Mouse (Mus musculus): ENCODE data around the gene Fbxl19. TPM values are rescaled to one million over a fixed set of nuclear protein-coding genes. Genes with fewer than 3 reads are reported as not detected.
A peak's percentile ranks its signal among the peaks of the same experiment; 100 is the strongest.

The Fbxl19 gene
- 4.3 and 5.1 TPM in 2 replicates for polyA plus RNA-seq (2015; fragmentation: Nextera tagmentation; extraction: Ambion mirVana)

DNA sequence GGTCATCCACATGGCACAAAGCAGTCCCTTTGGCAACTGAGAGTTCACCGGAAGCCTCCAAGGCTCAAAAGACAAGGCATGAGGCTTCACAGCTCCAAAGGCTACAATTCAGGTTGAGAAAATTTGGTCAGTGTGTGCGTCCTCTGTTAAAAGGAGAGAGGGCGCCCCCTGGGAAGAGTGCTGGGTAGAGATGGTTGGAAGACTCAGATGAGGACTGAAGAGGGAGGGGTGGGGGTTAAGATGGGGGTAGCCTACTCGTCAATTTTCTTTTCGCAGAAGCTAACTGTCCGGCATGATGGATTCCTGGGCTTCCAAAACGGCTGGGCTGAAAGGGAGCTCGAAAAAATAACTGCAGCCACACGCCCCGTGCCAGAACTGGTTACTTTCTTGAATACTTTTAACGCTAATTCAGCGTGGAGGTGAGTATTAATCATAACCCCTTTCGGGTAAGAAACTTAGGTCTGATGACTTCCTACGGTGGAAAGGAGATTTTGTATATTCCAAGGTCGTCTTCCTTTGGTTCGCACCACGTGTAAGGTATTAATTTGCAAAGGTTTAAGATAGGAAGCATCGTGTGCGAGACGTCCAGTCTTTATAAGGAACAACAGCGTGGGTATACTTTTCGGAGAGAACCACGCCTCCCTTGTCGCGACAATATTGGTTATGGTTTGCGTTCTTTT lies at the start of gene Fbxl19:
Fbxl19 (plus strand) TSS at position 178 of the 680 bp plus-strand sequence.
- no peak for ATAC-seq (ENCODE audit: borderline replicate concordance, extremely low read depth, low FRiP score, low TSS enrichment)
- H3K9ac ChIP-seq = peak within 1 kb of the TSS; percentile 80
- H3K27me3 ChIP-seq = no peaks in the 10 kb centered on the region
- no peaks in the 10 kb centered on the region for H3K9me3 ChIP-seq
- H3K4me2 ChIP-seq = peak within 1 kb of the TSS; percentile 89
- H3K27ac ChIP-seq = peak within 1 kb of the TSS; percentile 89
- peaks cover 14% of the 10 kb centered on the region for H3K36me3 ChIP-seq
- peak within 1 kb of the TSS; percentile 92 for H3K4me3 ChIP-seq
- H3K4me1 ChIP-seq = peaks cover 21% of the 10 kb centered on the region
- WGBS = under 1% methylated on average over 26 of the region's 26 CpGs

DNA sequence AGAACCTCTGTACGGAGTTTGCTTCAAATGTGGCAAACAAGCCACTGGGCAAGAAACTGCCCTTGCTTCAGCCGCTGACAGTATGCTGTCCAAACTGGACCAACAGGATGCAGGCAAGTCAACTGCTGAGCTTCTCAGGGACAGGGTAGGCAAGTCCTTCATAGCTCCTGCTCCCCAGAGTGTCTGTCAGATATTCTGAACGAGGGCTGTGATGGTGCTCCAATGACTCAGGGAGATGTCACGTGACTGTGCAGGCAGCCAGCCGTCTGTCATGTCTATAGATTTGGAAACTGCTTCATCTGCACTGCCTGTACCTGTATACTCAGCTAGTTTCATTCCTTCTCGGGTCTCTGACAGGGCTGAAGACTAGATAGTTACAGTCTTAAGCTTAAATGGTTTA lies 45.4 kb upstream of the Fbxl19 start:
- WGBS = 76% methylated on average over 6 of the region's 6 CpGs
- H3K9ac ChIP-seq = no peak overlapping the region
- no peak overlapping the region for H3K4me2 ChIP-seq
- no peaks in the 10 kb centered on the region for H3K27me3 ChIP-seq
- no peak for ATAC-seq (ENCODE audit: borderline replicate concordance, extremely low read depth, low FRiP score, low TSS enrichment)
- no peaks in the 10 kb centered on the region for H3K4me1 ChIP-seq
- peaks cover 21% of the 10 kb centered on the region; the same call in 1 of the 2 replicates for H3K36me3 ChIP-seq
- no peak overlapping the region for H3K27ac ChIP-seq
- H3K9me3 ChIP-seq = no peaks in the 10 kb centered on the region
- H3K4me3 ChIP-seq = no peak overlapping the region

DNA sequence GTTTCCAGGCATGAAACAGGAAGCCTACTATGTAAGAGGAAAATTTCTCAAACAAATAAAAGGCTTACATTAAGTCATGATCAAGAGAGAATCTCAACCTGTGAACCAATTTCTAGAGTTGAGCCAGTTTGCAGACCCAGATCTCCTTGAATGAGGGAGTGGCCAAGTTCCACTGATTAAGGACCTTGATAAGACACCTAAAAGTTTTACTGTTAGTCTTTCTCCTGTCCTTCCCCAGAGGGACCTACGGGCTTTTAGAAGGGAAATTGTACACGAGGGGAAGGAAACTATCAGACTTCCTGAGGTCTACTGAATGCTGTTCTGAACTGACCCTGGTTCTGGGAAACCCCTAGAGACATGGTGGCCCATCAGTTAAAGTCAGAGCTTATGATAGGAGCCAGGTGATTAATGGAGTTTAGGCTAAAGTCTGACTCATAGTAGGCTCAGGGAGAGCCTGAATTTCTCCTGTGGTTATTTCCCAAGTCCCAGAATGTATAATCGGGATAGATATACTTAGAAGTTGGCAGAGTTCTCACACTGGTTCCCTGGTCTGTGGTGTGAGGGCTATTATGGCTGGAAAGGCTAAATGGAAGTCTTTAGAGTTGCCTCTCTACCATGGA lies 43.5 kb upstream of the Fbxl19 start:
- H3K36me3 ChIP-seq = peaks cover 36% of the 10 kb centered on the region
- H3K9me3 ChIP-seq = no peaks in the 10 kb centered on the region
- ATAC-seq (ENCODE audit: borderline replicate concordance, extremely low read depth, low FRiP score, low TSS enrichment) = no peak
- no peaks in the 10 kb centered on the region for H3K27me3 ChIP-seq
- no peak overlapping the region for H3K27ac ChIP-seq
- 74% methylated on average over 3 of the region's 3 CpGs for WGBS
- no peak overlapping the region for H3K4me2 ChIP-seq
- H3K4me1 ChIP-seq = no peaks in the 10 kb centered on the region
- H3K9ac ChIP-seq = no peak overlapping the region
- H3K4me3 ChIP-seq = no peak overlapping the region

DNA sequence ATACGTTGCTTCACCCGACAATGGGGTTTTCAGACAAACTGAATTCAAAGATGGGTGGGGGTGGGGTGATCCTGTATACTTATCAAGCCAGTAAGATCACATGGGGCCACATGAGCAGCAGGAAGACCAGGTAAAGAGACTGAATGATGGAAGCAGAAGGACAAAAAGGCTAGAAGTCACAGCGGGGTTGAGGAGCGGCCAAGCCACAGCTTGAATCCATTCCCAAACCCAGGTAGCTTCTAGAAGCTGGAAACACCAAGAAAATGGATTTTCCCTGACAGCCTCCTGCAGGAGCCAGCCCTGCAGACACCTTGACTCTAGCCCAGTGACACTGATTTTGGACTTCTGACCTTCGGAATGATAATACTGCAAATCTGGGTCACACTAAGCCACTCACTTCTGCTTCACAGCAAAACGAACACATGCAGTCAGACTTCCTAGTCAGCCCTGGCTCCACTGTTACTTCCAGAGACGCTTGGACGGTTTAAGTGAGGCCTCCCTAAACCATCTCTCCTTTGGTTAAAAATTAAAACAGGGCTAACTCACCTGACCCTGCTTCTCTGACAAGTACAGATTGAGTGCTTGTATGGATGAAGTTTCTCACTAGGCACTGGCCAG lies 40.7 kb upstream of the Fbxl19 start:
- no peak overlapping the region for H3K4me2 ChIP-seq
- peaks cover 42% of the 10 kb centered on the region for H3K36me3 ChIP-seq
- H3K9ac ChIP-seq = no peak overlapping the region
- peaks cover 17% of the 10 kb centered on the region for H3K4me1 ChIP-seq
- no peak overlapping the region for H3K4me3 ChIP-seq
- 89% methylated on average over 8 of the region's 8 CpGs for WGBS
- H3K9me3 ChIP-seq = no peaks in the 10 kb centered on the region
- H3K27me3 ChIP-seq = no peaks in the 10 kb centered on the region
- ATAC-seq (ENCODE audit: borderline replicate concordance, extremely low read depth, low FRiP score, low TSS enrichment) = no peak
- H3K27ac ChIP-seq = no peak overlapping the region

DNA sequence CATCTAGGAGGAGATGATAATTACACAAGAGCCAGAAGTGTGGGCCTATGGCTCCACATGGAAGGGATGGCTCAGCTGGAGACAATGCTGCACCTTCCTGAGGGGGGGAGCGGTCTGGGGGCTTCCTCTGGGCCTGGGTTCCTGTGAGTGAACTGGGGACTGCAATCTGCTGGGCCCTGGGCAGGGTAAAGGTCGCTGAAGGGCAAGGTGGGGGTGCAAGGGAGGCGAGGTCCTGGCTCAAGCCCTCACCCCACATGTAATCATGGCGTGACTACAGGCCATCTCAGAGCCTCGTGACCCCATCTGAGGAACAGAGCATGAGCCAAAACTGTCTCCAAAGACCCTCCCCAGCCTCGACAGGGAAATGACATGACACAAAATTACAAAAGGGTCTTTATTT lies 39.7 kb upstream of the Fbxl19 start:
- H3K4me1 ChIP-seq = peaks cover 23% of the 10 kb centered on the region
- peaks cover 42% of the 10 kb centered on the region for H3K36me3 ChIP-seq
- no peak overlapping the region for H3K4me2 ChIP-seq
- H3K9me3 ChIP-seq = no peaks in the 10 kb centered on the region
- no peak for ATAC-seq (ENCODE audit: borderline replicate concordance, extremely low read depth, low FRiP score, low TSS enrichment)
- no peak overlapping the region for H3K9ac ChIP-seq
- H3K27me3 ChIP-seq = no peaks in the 10 kb centered on the region
- H3K4me3 ChIP-seq = no peak overlapping the region
- H3K27ac ChIP-seq = no peak overlapping the region
- 76% methylated on average over 6 of the region's 6 CpGs for WGBS

DNA sequence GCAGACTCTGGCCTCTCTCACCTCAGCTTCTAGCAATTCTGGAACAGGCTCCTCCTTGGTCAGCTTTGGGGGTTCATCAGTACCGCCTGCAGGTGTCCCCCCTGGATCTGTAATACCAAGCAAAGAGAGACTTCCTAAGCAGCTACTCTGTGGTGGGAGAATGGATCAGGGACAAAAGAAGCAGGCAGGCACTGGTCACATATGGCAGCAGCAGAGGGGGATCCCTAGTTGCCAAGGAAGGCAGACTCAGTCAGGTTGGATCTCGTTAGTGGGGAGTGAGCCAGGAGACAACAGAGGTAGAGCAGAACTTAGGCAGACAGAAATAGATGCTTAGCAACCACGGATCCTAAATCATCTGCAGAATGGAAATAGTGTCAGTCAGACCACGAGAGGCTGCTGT lies 38.6 kb upstream of the Fbxl19 start:
- no peak for ATAC-seq (ENCODE audit: borderline replicate concordance, extremely low read depth, low FRiP score, low TSS enrichment)
- no peak overlapping the region for H3K4me2 ChIP-seq
- WGBS = 71% methylated on average over 4 of the region's 4 CpGs
- H3K4me3 ChIP-seq = no peak overlapping the region
- H3K36me3 ChIP-seq = peaks cover 42% of the 10 kb centered on the region
- peaks cover 23% of the 10 kb centered on the region for H3K4me1 ChIP-seq
- H3K9me3 ChIP-seq = no peaks in the 10 kb centered on the region
- H3K9ac ChIP-seq = no peak overlapping the region
- H3K27me3 ChIP-seq = no peaks in the 10 kb centered on the region
- H3K27ac ChIP-seq = no peak overlapping the region

DNA sequence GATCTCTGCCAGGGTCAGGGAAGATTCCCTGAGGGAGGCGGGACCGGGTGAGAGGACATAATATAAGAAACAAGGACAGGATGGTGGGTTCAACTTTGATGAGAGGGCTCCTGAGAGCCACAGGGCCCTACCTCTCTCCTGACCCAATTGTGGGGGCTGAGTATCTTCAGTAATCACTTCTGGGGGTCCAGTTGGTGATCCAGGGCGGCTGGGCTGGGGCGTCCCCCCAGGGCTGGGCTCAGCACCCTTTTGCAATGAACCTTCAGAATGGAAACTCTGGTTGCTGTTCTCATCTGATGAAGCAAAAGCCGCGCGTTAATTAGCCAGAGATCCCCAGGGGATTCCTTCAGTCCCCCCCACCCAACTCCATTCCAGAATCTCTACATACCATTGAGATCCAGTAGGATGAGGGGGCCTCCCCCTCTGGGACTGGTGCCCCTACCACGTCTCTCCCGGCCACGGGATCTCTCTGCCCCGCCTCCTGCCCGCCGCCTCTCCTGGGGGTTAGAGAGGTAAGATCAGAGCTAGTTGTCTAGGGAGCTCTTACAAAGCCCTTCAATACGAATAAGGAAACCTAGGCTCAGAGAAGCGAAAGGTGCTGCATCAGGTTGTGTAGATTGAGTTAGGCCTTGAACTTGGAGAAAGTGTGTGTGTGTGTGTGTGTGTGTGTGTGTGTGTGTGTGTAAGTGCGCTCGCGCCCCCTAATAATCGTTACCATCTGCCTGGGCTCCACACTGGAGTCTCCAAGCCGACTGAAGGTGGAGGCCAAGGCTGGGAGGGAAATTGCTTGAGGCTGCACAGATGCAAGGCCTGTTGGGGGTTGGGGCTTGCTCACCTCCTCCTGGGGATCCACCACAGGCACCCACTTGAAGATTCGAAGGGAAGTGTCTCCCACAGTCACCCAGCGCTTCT lies 37.0 kb upstream of the Fbxl19 start:
- ATAC-seq (ENCODE audit: borderline replicate concordance, extremely low read depth, low FRiP score, low TSS enrichment) = peak; percentile 0
- 24% methylated on average over 22 of the region's 22 CpGs for WGBS
- peak overlapping the region; percentile 74 for H3K9ac ChIP-seq

DNA sequence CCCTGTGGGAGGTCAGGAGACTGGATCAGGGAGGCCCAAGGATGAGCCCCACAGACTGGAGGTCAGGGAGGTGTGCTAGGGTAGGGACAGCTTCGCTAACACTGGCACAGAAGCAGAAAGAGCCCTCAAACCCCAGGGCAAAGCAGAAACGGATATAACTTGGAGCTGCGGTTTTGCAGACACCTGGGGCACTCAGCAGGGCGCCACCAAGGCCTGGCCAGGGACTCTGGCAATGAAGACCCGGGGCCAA lies 36.5 kb upstream of the Fbxl19 start:
- ATAC-seq (ENCODE audit: borderline replicate concordance, extremely low read depth, low FRiP score, low TSS enrichment) = no peak
- Histone ChIP-seq H3K4me3 (peak overlapping the region; percentile 71), H3K9me3 (no peaks in the 10 kb centered on the region), H3K4me2 (peak overlapping the region; percentile 86), H3K36me3 (peaks cover 32% of the 10 kb centered on the region), H3K4me1 (peaks cover 38% of the 10 kb centered on the region), H3K27ac (peak overlapping the region; percentile 99), H3K9ac (peak overlapping the region; percentile 74), H3K27me3 (no peaks in the 10 kb centered on the region)
- WGBS = under 1% methylated on average over 5 of the region's 5 CpGs

More for the DNA sequence above, 37.0 kb upstream of the Fbxl19 start:
- no peaks in the 10 kb centered on the region for H3K27me3 ChIP-seq
- peaks cover 33% of the 10 kb centered on the region for H3K4me1 ChIP-seq
- H3K4me3 ChIP-seq = peak overlapping the region; percentile 71
- peak overlapping the region; percentile 99 for H3K27ac ChIP-seq
- H3K36me3 ChIP-seq = peaks cover 38% of the 10 kb centered on the region
- peak overlapping the region; percentile 86 for H3K4me2 ChIP-seq
- no peaks in the 10 kb centered on the region for H3K9me3 ChIP-seq

DNA sequence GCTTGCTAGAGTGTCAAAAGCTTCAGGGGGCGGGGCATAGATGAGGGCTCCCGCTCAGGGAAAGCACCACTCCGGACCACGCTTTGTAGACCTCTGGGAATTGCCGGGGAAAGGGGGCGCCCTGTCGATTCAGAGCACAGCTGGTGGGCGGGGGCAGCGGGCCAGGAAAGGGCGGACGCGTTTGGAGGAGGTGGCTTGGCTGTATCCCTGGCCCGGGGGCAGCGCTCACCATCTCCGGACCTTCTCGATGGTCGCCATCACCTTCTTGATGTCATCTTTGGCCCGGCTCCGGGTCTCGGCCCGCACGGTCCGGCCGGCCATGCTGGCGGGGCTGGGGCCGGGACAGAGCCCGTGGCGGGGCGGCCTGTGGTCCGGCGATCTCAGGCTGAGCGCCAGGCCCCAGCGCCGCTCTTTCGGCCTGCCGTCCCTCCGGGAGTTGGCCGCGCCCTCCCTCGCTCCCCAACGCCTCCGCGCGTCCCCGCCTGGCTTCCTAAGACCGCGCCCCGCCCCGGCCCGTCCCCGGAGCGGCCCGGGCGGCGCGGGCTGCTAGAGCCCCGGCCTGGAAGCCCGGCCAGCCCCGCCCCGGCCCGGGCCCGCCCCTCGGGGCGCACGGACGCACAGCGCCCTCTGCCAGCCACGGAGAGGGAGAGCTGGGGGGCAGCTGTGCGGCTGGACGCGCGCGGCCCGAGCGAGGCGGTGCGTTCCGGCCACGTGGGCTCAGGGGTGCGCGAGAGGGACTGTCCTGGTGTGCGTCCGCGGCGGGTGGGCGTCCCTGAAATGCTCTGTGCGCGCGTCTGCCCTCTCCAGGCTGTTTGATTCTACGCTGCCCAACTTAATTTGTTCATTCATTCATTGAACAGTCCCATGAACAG lies 35.9 kb upstream of the Fbxl19 start, which contains the start of gene Bcl7c:
Bcl7c (minus strand) TSS at position 727 of the 872 bp plus-strand sequence.
- H3K4me3 ChIP-seq = peak within 1 kb of the TSS; percentile 71
- H3K27ac ChIP-seq = peak within 1 kb of the TSS; percentile 99
- H3K4me2 ChIP-seq = peak within 1 kb of the TSS; percentile 86
- H3K9me3 ChIP-seq = no peaks in the 10 kb centered on the region
- H3K36me3 ChIP-seq = peaks cover 27% of the 10 kb centered on the region
- WGBS = under 1% methylated on average over 85 of the region's 90 CpGs
- ATAC-seq (ENCODE audit: borderline replicate concordance, extremely low read depth, low FRiP score, low TSS enrichment) = peak; percentile 86
- H3K4me1 ChIP-seq = peaks cover 42% of the 10 kb centered on the region
- no peaks in the 10 kb centered on the region for H3K27me3 ChIP-seq
- peak within 1 kb of the TSS; percentile 74 for H3K9ac ChIP-seq

DNA sequence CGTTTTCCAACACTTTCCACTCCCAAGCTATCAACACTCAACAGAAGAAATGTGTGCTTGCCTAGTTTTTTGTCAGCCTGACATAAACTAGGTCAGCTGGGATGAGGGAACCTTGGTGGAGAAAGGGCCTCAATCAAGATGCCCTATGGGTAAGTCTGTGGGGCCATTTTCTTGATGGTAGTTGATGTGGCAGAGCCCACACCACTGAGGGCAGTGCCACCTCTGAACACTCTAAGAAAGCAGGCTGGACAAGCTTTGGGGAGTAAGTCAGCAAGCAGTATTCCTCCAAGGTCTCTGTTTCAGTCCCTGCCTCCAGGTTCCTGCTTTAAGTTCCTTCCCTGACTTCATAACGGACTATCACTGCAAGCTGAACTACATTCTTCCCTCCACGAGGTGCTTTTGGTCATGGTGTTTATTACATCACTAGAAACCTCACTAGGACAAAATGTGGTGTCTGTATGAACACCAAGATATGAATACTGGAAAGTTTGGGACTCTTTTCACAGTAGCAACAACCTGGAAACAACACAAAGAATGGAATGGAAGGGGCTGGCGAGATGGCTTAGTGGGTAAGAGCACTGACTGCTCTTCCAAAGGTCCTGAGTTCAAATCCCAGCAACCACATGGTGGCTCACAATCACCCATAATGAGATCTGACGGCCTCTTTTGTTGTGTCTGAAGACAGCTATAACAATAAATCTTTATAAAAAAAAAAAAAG lies 34.9 kb upstream of the Fbxl19 start:
- peak overlapping the region; percentile 99 for H3K27ac ChIP-seq
- H3K9ac ChIP-seq = peak overlapping the region; percentile 74
- H3K4me3 ChIP-seq = peak overlapping the region; percentile 71
- no peaks in the 10 kb centered on the region for H3K9me3 ChIP-seq
- H3K4me2 ChIP-seq = peak overlapping the region; percentile 86
- H3K4me1 ChIP-seq = peaks cover 46% of the 10 kb centered on the region
- peaks cover 18% of the 10 kb centered on the region for H3K36me3 ChIP-seq
- no peaks in the 10 kb centered on the region for H3K27me3 ChIP-seq
- 61% methylated on average over 5 of the region's 5 CpGs for WGBS
- ATAC-seq (ENCODE audit: borderline replicate concordance, extremely low read depth, low FRiP score, low TSS enrichment) = no peak
